Mouse (Mus musculus) adrenal gland, adult (tissue): Measurements from ENCODE around the gene Pzp.
A peak's percentile ranks its signal among the peaks of the same experiment; 100 is the strongest.

Source experiments
- DNase-seq, 2 experiments: peaks; one replicate each; pipeline ENCODE4 v3.0.0; 2022 to 2023; ENCODE audit warnings: low spot score in 1 of 2; ENCODE audit not compliant: inconsistent age in 2 of 2

The Pzp gene

DNA sequence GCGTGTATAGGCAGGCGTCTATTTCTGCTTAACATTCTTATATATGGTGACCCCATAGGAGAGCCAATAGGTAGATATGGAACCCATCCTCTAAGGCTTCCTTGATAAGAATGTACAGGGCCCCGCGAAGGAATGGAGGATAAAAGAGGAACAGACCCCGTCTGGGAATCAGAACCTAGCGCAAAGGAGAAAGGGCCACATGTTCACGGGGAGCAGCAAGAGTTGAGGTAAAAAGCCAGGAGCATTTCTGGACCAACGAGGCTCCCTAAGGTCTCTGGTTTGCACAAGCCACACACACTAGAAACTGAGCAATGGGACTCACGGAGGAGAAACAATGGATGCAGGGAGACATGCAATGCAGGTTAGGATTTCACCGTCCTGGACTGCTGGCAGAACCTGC lies 89.2 kb downstream of the Pzp start:
- no peak for DNase-seq

DNA sequence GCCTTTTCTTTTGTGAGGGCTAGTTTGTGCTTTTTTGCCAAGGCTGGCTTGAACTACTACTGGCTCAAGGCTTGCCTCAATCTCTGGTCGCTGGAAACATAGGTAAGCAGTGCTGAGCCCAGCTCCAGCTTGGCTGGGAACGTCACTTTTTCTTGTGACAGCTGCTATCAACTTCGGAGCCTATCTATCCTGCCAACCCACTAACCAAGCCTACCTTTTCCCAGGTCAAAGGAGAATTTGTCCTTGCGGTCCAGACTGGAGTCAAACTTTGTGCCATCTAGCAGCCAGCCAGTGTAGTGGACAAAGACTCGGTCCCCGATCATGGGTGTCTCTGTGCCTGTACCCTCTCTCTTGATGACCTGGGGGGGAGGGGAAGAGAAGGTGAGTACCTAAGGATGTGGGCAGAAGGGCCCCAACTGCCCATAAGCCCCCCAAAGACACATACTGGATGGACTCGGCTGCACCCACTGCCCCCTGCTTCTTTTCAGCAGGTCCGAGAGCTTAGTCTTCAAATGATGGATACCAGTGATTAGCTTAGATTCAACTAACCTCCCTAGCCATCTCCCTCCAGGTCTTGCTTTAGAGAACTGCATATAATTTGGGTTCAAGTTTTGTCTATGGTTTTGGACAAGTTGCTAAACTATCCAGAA lies 90.0 kb downstream of the Pzp start:
- no peak for DNase-seq

DNA sequence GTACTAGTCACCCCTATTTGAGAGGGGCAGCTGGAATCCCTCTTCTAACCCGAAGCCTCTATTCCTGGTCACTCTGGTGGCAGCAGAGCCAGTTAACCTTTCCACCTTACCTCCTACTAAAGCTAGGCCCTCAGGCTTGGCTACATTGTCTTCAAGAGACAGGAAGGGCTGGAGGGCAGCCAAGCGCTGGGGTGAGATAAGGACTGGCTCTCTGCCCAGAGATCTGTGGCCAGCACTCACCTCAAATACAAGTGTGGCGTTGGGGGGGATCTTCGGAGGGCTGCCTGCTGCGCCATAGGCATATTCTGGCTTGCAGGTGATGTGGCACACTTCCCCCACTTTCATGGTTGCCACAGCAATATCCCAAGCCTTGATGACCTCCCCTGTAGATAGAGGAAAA lies 91.0 kb downstream of the Pzp start:
- DNase-seq, result peak; percentile 92 to 97
